Mouse (Mus musculus): ENCODE results near the gene Cbfa2t3. TPM values are rescaled to one million over a fixed set of nuclear protein-coding genes. Genes with fewer than 3 reads are reported as not detected.

Gene Cbfa2t3
- polyA plus RNA-seq, 1 experiment from 2014 or later: 21.2 TPM

GRCm38 (mm10) chr8:122700628-122701027, 1.7 kb upstream of the Cbfa2t3 start:
- H3K27me3 ChIP-seq: no peaks in the 10 kb centered on the region
- no peak for ATAC-seq (ENCODE audit: low FRiP score, low read depth)
- no peak overlapping the region for H3K4me2 ChIP-seq
- H3K27ac ChIP-seq (replicated peaks): no peak overlapping the region
- H3K4me3 ChIP-seq: no peak overlapping the region
- no peak overlapping the region for H3K9ac ChIP-seq
- H3K9me3 ChIP-seq: no peaks in the 10 kb centered on the region
- 81% methylated on average over 13 of the region's 13 CpGs for WGBS
- H3K4me1 ChIP-seq (replicated peaks): peaks cover 2% of the 10 kb centered on the region
- no peaks in the 10 kb centered on the region for H3K36me3 ChIP-seq

DNA sequence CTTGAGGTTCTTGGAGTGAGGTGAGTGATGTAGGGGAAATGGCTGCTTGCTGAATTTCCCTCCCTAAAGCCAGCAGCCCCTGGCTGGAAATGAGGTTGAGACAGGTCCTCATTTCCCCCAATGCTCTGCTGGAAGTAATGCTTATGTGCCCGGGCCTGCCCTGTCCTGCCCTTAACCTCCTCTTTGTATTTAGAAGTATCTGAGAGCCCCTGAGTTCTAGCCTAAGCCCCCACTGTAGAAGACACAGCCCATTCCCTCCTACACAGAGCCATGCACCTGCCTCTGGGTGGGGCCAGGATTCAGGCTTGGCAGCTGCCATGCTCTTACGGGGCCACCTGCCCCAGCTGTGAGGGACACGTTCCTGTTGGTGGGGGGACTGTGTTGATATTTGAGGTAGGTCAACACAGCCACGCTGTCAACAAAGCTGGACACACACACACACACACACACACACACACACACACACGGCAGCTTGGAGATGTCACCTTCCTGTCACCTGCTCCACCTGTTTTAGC, 598 bp downstream of the Cbfa2t3 start:
- ATAC-seq (ENCODE audit: low FRiP score, low read depth): no peak
- 82% methylated on average over 5 of the region's 5 CpGs for WGBS

DNA sequence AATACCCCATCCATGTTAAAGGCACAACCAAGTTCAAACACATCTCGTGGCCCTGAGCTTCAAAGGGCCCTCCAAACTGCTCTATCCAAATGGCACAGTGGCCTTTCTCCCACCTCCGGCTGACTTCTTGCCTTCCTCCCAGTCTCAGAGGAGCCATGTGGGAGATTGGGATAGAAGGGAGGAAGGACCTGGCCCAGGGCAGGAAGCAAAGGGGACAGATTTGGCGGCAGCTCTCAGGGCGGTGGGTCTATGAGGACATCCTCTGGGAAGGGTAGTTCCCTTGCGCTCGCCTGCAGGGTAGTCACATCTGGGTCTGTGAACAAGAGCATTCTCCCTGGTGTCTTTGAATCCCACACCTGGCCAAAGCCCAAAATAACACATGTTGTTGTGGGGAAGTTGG, 1.3 kb downstream of the Cbfa2t3 start:
- 76% methylated on average over 6 of the region's 6 CpGs for WGBS
- Histone ChIP-seq H3K9ac (no peak overlapping the region), H3K4me1 (replicated peaks) (no peaks in the 10 kb centered on the region), H3K9me3 (no peaks in the 10 kb centered on the region), H3K4me3 (no peak overlapping the region), H3K27ac (replicated peaks) (no peak overlapping the region), H3K27me3 (no peaks in the 10 kb centered on the region), H3K36me3 (no peaks in the 10 kb centered on the region), H3K4me2 (no peak overlapping the region)
- no peak for ATAC-seq (ENCODE audit: low FRiP score, low read depth)

More for the DNA sequence above, 598 bp downstream of the Cbfa2t3 start:
- Histone ChIP-seq H3K36me3 (no peaks in the 10 kb centered on the region), H3K4me2 (no peak overlapping the region), H3K4me3 (no peak overlapping the region), H3K27me3 (no peaks in the 10 kb centered on the region), H3K27ac (replicated peaks) (no peak overlapping the region), H3K9me3 (no peaks in the 10 kb centered on the region), H3K9ac (no peak overlapping the region), H3K4me1 (replicated peaks) (no peaks in the 10 kb centered on the region)

GRCm38 (mm10) chr8:122697181-122697581, 1.7 kb downstream of the Cbfa2t3 start:
- WGBS: 91% methylated on average over 3 of the region's 3 CpGs
- no peaks in the 10 kb centered on the region for H3K36me3 ChIP-seq
- H3K9ac ChIP-seq: no peak overlapping the region
- no peaks in the 10 kb centered on the region for H3K9me3 ChIP-seq
- H3K27ac ChIP-seq (replicated peaks): no peak overlapping the region
- H3K4me3 ChIP-seq: no peak overlapping the region
- no peak overlapping the region for H3K4me2 ChIP-seq
- H3K4me1 ChIP-seq (replicated peaks): no peaks in the 10 kb centered on the region
- H3K27me3 ChIP-seq: no peaks in the 10 kb centered on the region
- no peak for ATAC-seq (ENCODE audit: low FRiP score, low read depth)

GRCm38 (mm10) chr8:122695438-122696042, 3.4 kb downstream of the Cbfa2t3 start:
- Histone ChIP-seq H3K27ac (replicated peaks) (no peak overlapping the region), H3K4me1 (replicated peaks) (no peaks in the 10 kb centered on the region), H3K4me3 (no peak overlapping the region), H3K36me3 (no peaks in the 10 kb centered on the region), H3K9me3 (no peaks in the 10 kb centered on the region), H3K9ac (no peak overlapping the region), H3K4me2 (no peak overlapping the region), H3K27me3 (no peaks in the 10 kb centered on the region)
- 65% methylated on average over 7 of the region's 7 CpGs for WGBS
- no peak for ATAC-seq (ENCODE audit: low FRiP score, low read depth)

- no peaks in the 10 kb centered on the region for H3K4me1 ChIP-seq (replicated peaks)
- H3K4me2 ChIP-seq: no peak overlapping the region
- no peaks in the 10 kb centered on the region for H3K36me3 ChIP-seq
- H3K27me3 ChIP-seq: no peaks in the 10 kb centered on the region
- no peak overlapping the region for H3K9ac ChIP-seq
- 81% methylated on average over 8 of the region's 8 CpGs for WGBS
- no peak for ATAC-seq (ENCODE audit: low FRiP score, low read depth)
- no peaks in the 10 kb centered on the region for H3K9me3 ChIP-seq
- no peak overlapping the region for H3K27ac ChIP-seq (replicated peaks)
- H3K4me3 ChIP-seq: no peak overlapping the region
These were observed 6.8 kb downstream of the Cbfa2t3 start for GRCm38 (mm10) chr8:122692152-122692551.

- Histone ChIP-seq H3K4me2 (no peak overlapping the region), H3K9ac (no peak overlapping the region), H3K36me3 (no peaks in the 10 kb centered on the region), H3K9me3 (no peaks in the 10 kb centered on the region), H3K4me3 (no peak overlapping the region), H3K27me3 (no peaks in the 10 kb centered on the region), H3K4me1 (replicated peaks) (no peaks in the 10 kb centered on the region), H3K27ac (replicated peaks) (no peak overlapping the region)
- 64% methylated on average over 6 of the region's 6 CpGs for WGBS
- ATAC-seq (ENCODE audit: low FRiP score, low read depth): no peak
These were observed 7.9 kb downstream of the Cbfa2t3 start for GRCm38 (mm10) chr8:122691018-122691417.

GRCm38 (mm10) chr8:122689315-122689714, 9.6 kb downstream of the Cbfa2t3 start:
- no peak for ATAC-seq (ENCODE audit: low FRiP score, low read depth)
- Histone ChIP-seq H3K27ac (replicated peaks) (no peak overlapping the region), H3K9me3 (no peaks in the 10 kb centered on the region), H3K4me3 (no peak overlapping the region), H3K27me3 (no peaks in the 10 kb centered on the region), H3K36me3 (no peaks in the 10 kb centered on the region), H3K4me1 (replicated peaks) (no peaks in the 10 kb centered on the region), H3K4me2 (no peak overlapping the region), H3K9ac (no peak overlapping the region)
- 100% methylated on average over 1 of the region's 1 CpGs for WGBS

DNA sequence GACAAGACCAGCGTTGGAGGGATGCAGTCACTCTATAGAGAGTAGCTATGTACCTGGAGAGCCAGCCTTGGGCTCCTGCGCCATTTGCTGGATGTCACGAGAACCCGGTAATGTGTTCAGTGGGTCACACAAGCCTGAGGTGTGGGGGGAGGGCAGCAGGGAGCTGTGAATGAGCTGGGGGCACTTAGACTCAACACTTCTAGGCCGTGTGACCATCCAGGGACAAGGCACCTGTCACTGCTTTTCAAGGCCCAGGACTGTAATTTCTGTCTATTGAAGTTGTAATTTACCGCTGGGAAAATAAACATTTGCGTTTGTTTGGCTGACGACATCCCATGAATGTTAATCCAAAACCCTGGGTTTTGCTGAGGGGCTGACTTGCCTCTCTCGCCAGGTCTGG, 12.0 kb downstream of the Cbfa2t3 start:
- Histone ChIP-seq H3K9me3 (no peaks in the 10 kb centered on the region), H3K4me2 (no peak overlapping the region), H3K27me3 (0 out of 2 replicates have a peak, but pooled peaks cover 5% of the 10 kb centered on the region), H3K4me3 (no peak overlapping the region), H3K27ac (replicated peaks) (no peak overlapping the region), H3K36me3 (no peaks in the 10 kb centered on the region), H3K9ac (no peak overlapping the region), H3K4me1 (replicated peaks) (no peaks in the 10 kb centered on the region)
- WGBS: 73% methylated on average over 9 of the region's 9 CpGs
- ATAC-seq (ENCODE audit: low FRiP score, low read depth): no peak

DNA sequence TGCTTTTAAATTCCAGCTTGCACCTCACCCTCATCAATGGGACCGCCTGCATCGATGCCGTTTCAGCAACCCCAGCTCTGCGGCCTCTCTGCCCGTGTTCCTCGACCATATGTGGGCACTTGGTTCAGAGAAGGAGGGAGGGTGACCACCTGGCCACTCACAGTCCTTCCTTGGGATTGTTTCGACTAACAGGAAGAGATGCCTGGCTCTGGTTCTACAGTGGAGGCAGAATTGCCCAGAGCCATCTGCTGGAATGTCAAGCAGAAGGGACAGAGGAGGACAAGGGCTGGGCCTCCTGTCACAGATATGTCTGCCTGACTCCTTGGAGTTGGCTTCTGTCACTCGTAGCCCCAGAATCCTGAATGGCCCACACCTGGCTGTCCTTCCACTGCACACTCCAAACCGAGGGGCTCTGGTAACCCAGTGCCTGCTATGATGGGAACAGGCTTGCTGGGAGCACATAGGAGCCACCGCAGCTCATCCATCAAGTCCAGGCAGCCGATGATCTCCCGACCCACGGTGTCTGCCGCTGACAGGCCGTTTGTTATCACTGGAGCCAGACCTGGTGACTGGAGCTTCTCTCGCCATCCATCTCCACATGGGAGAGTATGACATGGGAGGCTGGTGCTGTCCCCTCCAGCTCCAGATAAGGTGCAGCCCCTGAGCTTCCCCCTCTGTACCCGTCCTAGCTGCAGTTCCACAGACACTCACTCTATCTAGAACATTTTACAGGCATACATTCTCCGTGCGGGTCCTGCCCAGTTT, 13.6 kb downstream of the Cbfa2t3 start:
- Histone ChIP-seq H3K4me3 (no peak overlapping the region), H3K27me3 (0 out of 2 replicates have a peak, but pooled peaks cover 5% of the 10 kb centered on the region), H3K4me1 (replicated peaks) (peaks cover 5% of the 10 kb centered on the region), H3K36me3 (no peaks in the 10 kb centered on the region), H3K9ac (no peak overlapping the region), H3K27ac (replicated peaks) (no peak overlapping the region), H3K4me2 (no peak overlapping the region), H3K9me3 (no peaks in the 10 kb centered on the region)
- 64% methylated on average over 19 of the region's 19 CpGs for WGBS
- ATAC-seq (ENCODE audit: low FRiP score, low read depth): peak; percentile 44; the same call in 1 of the 2 replicates

- no peaks in the 10 kb centered on the region for H3K9me3 ChIP-seq
- 93% methylated on average over 11 of the region's 11 CpGs for WGBS
- peaks cover 22% of the 10 kb centered on the region for H3K4me1 ChIP-seq (replicated peaks)
- H3K9ac ChIP-seq: no peak overlapping the region
- no peak overlapping the region for H3K4me3 ChIP-seq
- no peaks in the 10 kb centered on the region for H3K36me3 ChIP-seq
- H3K27me3 ChIP-seq: 0 out of 2 replicates have a peak, but pooled peaks cover 5% of the 10 kb centered on the region
- H3K4me2 ChIP-seq: no peak overlapping the region
- no peak for ATAC-seq (ENCODE audit: low FRiP score, low read depth)
- no peak overlapping the region for H3K27ac ChIP-seq (replicated peaks)
These were observed 16.1 kb downstream of the Cbfa2t3 start for GRCm38 (mm10) chr8:122682820-122683219.

GRCm38 (mm10) chr8:122680171-122680570, 18.7 kb downstream of the Cbfa2t3 start:
- H3K36me3 ChIP-seq: no peaks in the 10 kb centered on the region
- peaks cover 47% of the 10 kb centered on the region for H3K4me1 ChIP-seq (replicated peaks)
- H3K4me3 ChIP-seq: no peak overlapping the region
- H3K4me2 ChIP-seq: 0 out of 2 replicates have a peak overlapping the region, but pooled peaks have one; percentile 80
- H3K9ac ChIP-seq: no peak overlapping the region
- H3K9me3 ChIP-seq: no peaks in the 10 kb centered on the region
- 0 out of 2 replicates have a peak, but pooled peaks cover 5% of the 10 kb centered on the region for H3K27me3 ChIP-seq
- ATAC-seq (ENCODE audit: low FRiP score, low read depth): no peak
- WGBS: 30% methylated on average over 7 of the region's 7 CpGs
- peak overlapping the region; percentile 98 for H3K27ac ChIP-seq (replicated peaks)
